Mouse (Mus musculus) liver, adult 2 months (tissue): Measurements from ENCODE around the gene Adgra1. TPM values are rescaled to one million over a fixed set of nuclear protein-coding genes. Genes with fewer than 3 reads are reported as not detected.

Source experiments
- DNase-seq: peaks from one replicate; pipeline ENCODE4 v3.0.0-alpha.2; 2011; ENCODE audit warnings: low read depth, low spot score; ENCODE audit errors: extremely low read depth
- H3K27ac ChIP-seq: fragments of 200-500 bp; replicated peaks from 2 replicates; pipeline ENCODE4 v1.5.1; 2012; ENCODE audit warnings: low read depth, mild to moderate bottlenecking, control low read depth, inconsistent platforms, low read length; ENCODE audit not compliant: insufficient read depth
- H3K27me3 ChIP-seq: fragments of 200-500 bp; 2 replicates; pipeline ENCODE4 v1.6.1; 2012; ENCODE audit warnings: mild to moderate bottlenecking, moderate library complexity, low read length, inconsistent platforms; ENCODE audit not compliant: control insufficient read depth, insufficient read depth
- H3K36me3 ChIP-seq: fragments of 200-500 bp; 2 replicates; pipeline ENCODE4 v1.6.1; 2012; ENCODE audit warnings: low read length, inconsistent platforms; ENCODE audit not compliant: control insufficient read depth, insufficient read depth
- H3K4me1 ChIP-seq: fragments of 200-500 bp; 2 replicates; pipeline ENCODE4 v1.6.1; 2011; ENCODE audit warnings: low read length; ENCODE audit not compliant: control insufficient read depth, insufficient read depth
- H3K4me3 ChIP-seq: fragments of 200-500 bp; 2 replicates; pipeline ENCODE4 v1.5.1; 2011; ENCODE audit warnings: low read depth, mild to moderate bottlenecking, control low read depth, low read length, moderate library complexity; ENCODE audit not compliant: insufficient read depth
- H3K79me2 ChIP-seq: fragments of 200-500 bp; 2 replicates; pipeline ENCODE4 v1.6.1; 2012; ENCODE audit warnings: inconsistent platforms, mild to moderate bottlenecking, low read length, moderate library complexity; ENCODE audit not compliant: control insufficient read depth, insufficient read depth
- H3K9ac ChIP-seq: fragments of 200-500 bp; 2 replicates; pipeline ENCODE4 v1.6.1; 2012; ENCODE audit warnings: low read depth, mild to moderate bottlenecking, control low read depth, inconsistent platforms, low read length
- CTCF ChIP-seq: fragments of 200-500 bp; IDR thresholded peaks from 2 replicates; pipeline ENCODE4 v1.5.1; 2011; ENCODE audit warnings: low read depth, low read length, control low read depth
- POLR2A ChIP-seq: fragments of 200-500 bp; IDR thresholded peaks from 2 replicates; pipeline ENCODE4 v1.6.1; 2011; ENCODE audit warnings: low read length, control low read depth; ENCODE audit not compliant: insufficient read depth; ENCODE audit errors: extremely low read depth
- WGBS: fragments of 180-500 bp; shearing (Covaris S2); methylation state at CpG from one replicate; pipeline ENCODE4 v1.1.7; 2018; 5-methylcytosine and 5-hydroxymethylcytosine counted together
- polyA plus RNA-seq: library from polyadenylated mRNA; depleted of rRNA; stranded (reverse); fragments of >200 nt; gene quantifications from 2 replicates; pipeline ENCODE4 v1.2.3, GENCODE M21; 2012; rRNA removed
- total RNA-seq: library from RNA; depleted of rRNA; stranded (reverse); fragments of >200 nt; gene quantifications from 2 replicates; pipeline ENCODE4 v1.2.3, GENCODE M21; 2014; rRNA removed

Gene Adgra1
- total and polyA plus RNA-seq, 2 experiments: not detected

DNA sequence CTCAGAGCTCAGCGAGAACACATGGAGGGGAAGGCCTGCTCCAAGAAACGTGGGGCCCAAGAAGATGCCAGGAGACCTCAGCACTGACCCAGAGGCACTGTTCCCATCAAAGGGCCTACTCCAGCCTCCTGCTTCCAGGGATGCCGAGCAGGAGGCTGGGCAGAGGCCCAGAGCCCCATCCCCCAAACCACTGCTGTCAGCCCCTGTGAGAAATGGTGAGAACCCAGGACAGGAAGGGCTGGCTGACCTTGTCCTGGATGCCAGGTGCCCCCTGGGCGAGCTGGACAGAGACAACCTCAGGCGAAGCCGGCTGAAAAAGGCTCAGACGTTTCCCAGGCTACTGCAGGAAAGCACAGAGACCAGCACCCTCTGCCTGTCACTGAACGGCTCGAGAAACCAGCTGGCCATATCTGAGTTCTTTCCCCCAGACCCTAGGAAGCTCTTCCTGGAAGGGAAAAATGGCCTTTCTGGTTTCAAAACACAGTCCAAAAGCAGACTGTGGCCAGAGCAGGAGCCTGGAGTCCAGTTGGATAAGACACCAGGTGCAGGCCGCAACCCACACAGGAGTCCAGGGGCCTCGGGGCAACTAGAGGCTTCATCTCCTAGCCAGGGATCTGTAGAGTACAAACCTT lies 76.3 kb downstream of the Adgra1 start:
- Histone ChIP-seq H3K36me3 (no peaks in the 10 kb centered on the region), H3K27me3 (0 out of 2 replicates have a peak, but pooled peaks cover 5% of the 10 kb centered on the region), H3K4me1 (no peaks in the 10 kb centered on the region), H3K9ac (no peak overlapping the region), H3K79me2 (no peaks in the 10 kb centered on the region), H3K27ac (no peak overlapping the region), H3K4me3 (no peak overlapping the region)
- TF ChIP-seq POLR2A (no peak), CTCF (no peak)
- 68% methylated on average over 11 of the region's 11 CpGs for WGBS
- DNase-seq: no peak

DNA sequence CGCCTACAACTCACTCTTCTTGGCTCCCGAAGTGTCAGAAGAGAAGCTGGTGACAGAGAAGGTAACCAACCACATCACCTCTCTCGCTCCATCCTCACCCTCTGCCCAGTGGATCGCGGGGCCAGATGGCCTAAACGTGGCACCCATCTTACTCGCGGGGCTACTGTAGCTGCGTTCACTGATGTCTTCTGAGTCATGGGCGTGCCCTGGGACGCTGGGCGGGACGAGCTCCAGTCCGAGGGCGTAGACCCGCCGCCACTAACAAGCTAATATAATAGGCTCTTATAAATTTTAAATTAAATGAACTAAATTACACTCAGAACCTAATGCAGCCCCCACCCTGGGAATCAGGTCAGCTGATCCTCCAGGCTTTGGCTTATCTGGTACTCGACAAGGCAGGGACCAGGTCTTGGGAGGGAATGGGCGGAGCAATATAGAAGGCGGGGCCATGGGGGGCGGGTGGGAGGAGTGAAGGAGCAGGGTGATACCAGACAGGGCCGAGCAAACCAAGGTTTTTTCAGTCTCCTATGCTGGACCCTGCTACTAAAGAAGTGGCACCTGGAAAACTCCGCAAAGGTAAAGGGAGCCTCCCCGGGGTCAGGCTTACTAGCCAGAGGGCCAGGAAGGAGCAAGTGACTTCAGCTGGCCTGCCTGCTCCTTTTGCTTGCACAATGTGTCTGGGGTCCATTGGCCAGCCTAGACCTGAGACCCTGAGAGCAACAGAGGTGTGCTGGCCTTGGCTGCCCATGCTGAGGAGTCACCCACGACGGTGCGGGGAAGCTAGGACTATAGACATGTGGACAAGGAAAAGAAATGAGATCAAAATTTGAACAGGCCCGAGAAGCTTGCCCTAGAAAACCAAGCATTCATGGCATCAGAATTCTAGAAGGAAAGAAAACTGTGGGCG lies 80.4 kb downstream of the Adgra1 start:
- DNase-seq: no peak
- Histone ChIP-seq H3K36me3 (no peaks in the 10 kb centered on the region), H3K9ac (no peak overlapping the region), H3K27ac (no peak overlapping the region), H3K79me2 (no peaks in the 10 kb centered on the region), H3K4me3 (no peak overlapping the region), H3K4me1 (no peaks in the 10 kb centered on the region), H3K27me3 (peaks cover 7% of the 10 kb centered on the region; the same call in 1 of the 2 replicates)
- TF ChIP-seq POLR2A (no peak), CTCF (no peak)
- WGBS: 15% methylated on average over 29 of the region's 29 CpGs

DNA sequence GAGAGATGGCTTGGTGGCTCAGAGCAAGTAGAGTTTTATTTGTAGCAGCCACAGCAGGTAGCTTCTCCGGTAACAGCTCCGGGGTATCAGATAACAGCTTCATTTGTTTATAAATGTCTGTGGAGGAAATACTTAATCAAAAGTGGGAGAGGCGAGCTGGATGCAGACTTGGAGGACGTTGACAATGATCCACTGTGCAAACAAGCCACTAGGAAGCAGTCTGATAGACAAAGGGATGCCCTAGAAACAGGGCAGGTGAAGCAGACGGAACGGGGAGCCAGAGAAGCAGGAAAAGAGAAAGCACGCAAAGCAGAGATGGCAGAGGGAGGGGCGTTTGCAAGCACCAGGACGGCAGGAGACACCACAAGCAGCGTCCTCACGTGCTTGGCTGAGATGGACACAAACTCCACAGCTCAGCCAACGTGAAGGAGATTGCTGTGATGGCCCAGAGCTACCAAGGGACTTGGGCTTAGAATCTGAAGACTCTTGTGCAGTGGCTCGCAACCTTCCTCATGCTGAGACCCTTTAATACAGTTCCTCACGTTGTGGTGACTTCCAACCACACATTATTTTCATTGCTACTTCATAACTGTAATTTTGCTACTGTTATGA lies 81.8 kb downstream of the Adgra1 start:
- TF ChIP-seq POLR2A (no peak), CTCF (no peak)
- WGBS: 9% methylated on average over 14 of the region's 14 CpGs
- H3K9ac ChIP-seq: no peak overlapping the region
- H3K4me3 ChIP-seq: no peak overlapping the region
- no peak overlapping the region for H3K27ac ChIP-seq
- H3K4me1 ChIP-seq: no peaks in the 10 kb centered on the region
- no peak for DNase-seq
- H3K36me3 ChIP-seq: no peaks in the 10 kb centered on the region
- H3K79me2 ChIP-seq: no peaks in the 10 kb centered on the region
- peaks cover 7% of the 10 kb centered on the region; the same call in 1 of the 2 replicates for H3K27me3 ChIP-seq

DNA sequence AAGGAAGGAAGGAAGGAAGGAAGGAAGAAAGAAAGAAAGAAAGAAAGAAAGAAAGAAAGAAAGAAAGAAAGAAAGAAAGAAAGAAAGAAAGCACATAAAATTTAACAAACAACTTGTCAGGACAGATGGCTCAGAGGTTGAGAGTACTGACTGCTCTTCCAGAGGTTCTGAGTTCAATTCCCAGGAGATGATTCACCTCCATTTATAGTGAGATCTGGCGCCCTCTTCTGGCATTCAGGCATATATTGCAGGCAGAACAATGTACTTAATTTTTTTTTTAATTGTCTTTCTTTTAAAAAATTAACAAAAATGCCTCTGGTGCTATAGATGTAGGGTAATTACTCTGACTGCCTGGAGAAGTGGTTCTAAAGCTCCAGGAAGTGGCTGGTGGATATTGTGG lies 82.4 kb downstream of the Adgra1 start:
- H3K36me3 ChIP-seq: no peaks in the 10 kb centered on the region
- peaks cover 7% of the 10 kb centered on the region; the same call in 1 of the 2 replicates for H3K27me3 ChIP-seq
- no peak overlapping the region for H3K9ac ChIP-seq
- H3K79me2 ChIP-seq: no peaks in the 10 kb centered on the region
- no peak for TF ChIP-seq CTCF
- no peak for TF ChIP-seq POLR2A
- DNase-seq: no peak
- H3K4me3 ChIP-seq: no peak overlapping the region
- WGBS: 3% methylated on average over 1 of the region's 1 CpGs
- no peak overlapping the region for H3K27ac ChIP-seq
- no peaks in the 10 kb centered on the region for H3K4me1 ChIP-seq

DNA sequence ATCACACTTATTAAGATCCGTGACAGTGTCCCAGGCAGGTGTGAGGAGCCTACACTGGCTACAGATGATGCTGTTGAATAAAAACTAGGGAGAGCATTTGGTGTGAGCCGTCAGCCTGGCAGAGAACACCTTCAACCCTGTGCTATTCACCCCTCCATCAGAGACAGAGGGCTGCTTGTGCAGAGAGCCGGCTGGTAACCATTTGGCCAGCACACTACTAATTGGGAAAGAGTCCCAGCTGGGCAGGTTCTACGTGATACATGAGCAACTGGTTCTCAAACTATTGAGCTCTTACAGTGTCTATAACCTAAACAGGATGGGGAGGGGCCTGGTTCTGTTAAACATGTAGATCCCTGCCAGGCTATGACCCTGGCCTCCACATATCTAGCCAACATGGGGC lies 84.3 kb downstream of the Adgra1 start:
- no peak for TF ChIP-seq POLR2A
- TF ChIP-seq CTCF: no peak
- H3K4me3 ChIP-seq: no peak overlapping the region
- DNase-seq: no peak
- H3K9ac ChIP-seq: no peak overlapping the region
- no peak overlapping the region for H3K27ac ChIP-seq
- H3K4me1 ChIP-seq: no peaks in the 10 kb centered on the region
- H3K36me3 ChIP-seq: no peaks in the 10 kb centered on the region
- no peaks in the 10 kb centered on the region for H3K79me2 ChIP-seq
- 85% methylated on average over 4 of the region's 4 CpGs for WGBS
- peaks cover 7% of the 10 kb centered on the region; the same call in 1 of the 2 replicates for H3K27me3 ChIP-seq

Other genes with a start within 250 kb of the Adgra1 start
- 0.07 and 0.09 TPM in 2 replicates for gene Cfap46, start 150.4 kb upstream of the Adgra1 start, total RNA-seq
- 0.04 TPM in 1 of 2 replicates, not detected in the other for gene Cfap46, start 150.4 kb upstream of the Adgra1 start, polyA plus RNA-seq
- 0.07 and 0.09 TPM in 2 replicates for gene Kndc1, start 60.5 kb downstream of the Adgra1 start, total RNA-seq
- gene Kndc1, start 60.5 kb downstream of the Adgra1 start, polyA plus RNA-seq: not detected in 2 replicates
- not detected in 2 replicates for gene Utf1, start 109.6 kb downstream of the Adgra1 start, total RNA-seq
- gene Utf1, start 109.6 kb downstream of the Adgra1 start, polyA plus RNA-seq: not detected in 2 replicates
- not detected in 2 replicates for gene 6430531B16Rik, start 144.6 kb downstream of the Adgra1 start, total RNA-seq
- gene 6430531B16Rik, start 144.6 kb downstream of the Adgra1 start, polyA plus RNA-seq: 0.07 TPM in 1 of 2 replicates, not detected in the other
- 0.09 and 0.47 TPM in 2 replicates for gene Adam8, start 158.4 kb downstream of the Adgra1 start, total RNA-seq
- 0.35 and 0.46 TPM in 2 replicates for gene Adam8, start 158.4 kb downstream of the Adgra1 start, polyA plus RNA-seq
- gene Zfp511, start 202.2 kb downstream of the Adgra1 start, total RNA-seq: 6.0 and 9.1 TPM in 2 replicates
- 17.8 and 23.7 TPM in 2 replicates for gene Zfp511, start 202.2 kb downstream of the Adgra1 start, polyA plus RNA-seq
- 12.1 and 12.4 TPM in 2 replicates for gene Tubgcp2, start 202.5 kb downstream of the Adgra1 start, total RNA-seq
- 9.4 and 11.8 TPM in 2 replicates for gene Tubgcp2, start 202.5 kb downstream of the Adgra1 start, polyA plus RNA-seq
- gene Msx3, start 214.9 kb downstream of the Adgra1 start, total RNA-seq: not detected in 2 replicates
- not detected in 2 replicates for gene Msx3, start 214.9 kb downstream of the Adgra1 start, polyA plus RNA-seq
- not detected in 2 replicates for gene Caly, start 248.4 kb downstream of the Adgra1 start, total RNA-seq
- 0.07 and 0.15 TPM in 2 replicates for gene Caly, start 248.4 kb downstream of the Adgra1 start, polyA plus RNA-seq